Mouse (Mus musculus) forebrain, embryonic 15.5 days (tissue): ENCODE data around the gene Eno3. TPM values are rescaled to one million over a fixed set of nuclear protein-coding genes. Genes with fewer than 3 reads are reported as not detected.

ENCODE experiments used
- ATAC-seq: fragments of 200-750 bp; cut with Nextera tagmentation; replicated peaks from 2 replicates; pipeline ENCODE4 v1.8.0; 2017; ENCODE audit warnings: mild to moderate bottlenecking, moderate TSS enrichment, moderate library complexity
- H3K27ac ChIP-seq: fragments of 300-500 bp; sonication (generic); replicated peaks from 2 replicates; pipeline ENCODE4 v1.5.1; 2015; ENCODE audit warnings: mild to moderate bottlenecking, inconsistent platforms
- H3K27me3 ChIP-seq: fragments of 300-500 bp; sonication (generic); 2 replicates; pipeline ENCODE4 v1.6.1; 2015; ENCODE audit warnings: inconsistent platforms
- H3K36me3 ChIP-seq: fragments of 300-500 bp; sonication (generic); 2 replicates; pipeline ENCODE4 v1.6.1; 2015; ENCODE audit warnings: mild to moderate bottlenecking, inconsistent platforms
- H3K4me1 ChIP-seq: fragments of 300-500 bp; sonication (generic); 2 replicates; pipeline ENCODE4 v1.6.1; 2015; ENCODE audit warnings: inconsistent platforms
- H3K4me2 ChIP-seq: fragments of 300-500 bp; sonication (generic); replicated peaks from 2 replicates; pipeline ENCODE4 v1.6.1; 2015; ENCODE audit warnings: mild to moderate bottlenecking, inconsistent platforms
- H3K4me3 ChIP-seq: fragments of 300-500 bp; sonication (generic); 2 replicates; pipeline ENCODE4 v1.5.1; 2015; ENCODE audit warnings: mild to moderate bottlenecking, inconsistent platforms
- H3K9ac ChIP-seq: fragments of 300-500 bp; sonication (generic); replicated peaks from 2 replicates; pipeline ENCODE4 v1.6.1; 2015; ENCODE audit warnings: mild to moderate bottlenecking, inconsistent platforms
- H3K9me3 ChIP-seq: fragments of 300-500 bp; sonication (generic); 2 replicates; pipeline ENCODE4 v1.6.1; 2016; ENCODE audit warnings: inconsistent platforms
- WGBS: fragments of 180-500 bp; shearing (Covaris S2); methylation state at CpG from one replicate; pipeline ENCODE4 v1.1.7; 2015; ENCODE audit warnings: mixed read lengths; 5-methylcytosine and 5-hydroxymethylcytosine counted together
- polyA plus RNA-seq: library from polyadenylated mRNA; unstranded; fragments of >200 nt; fragmentation: Nextera tagmentation; extraction: Ambion mirVana; gene quantifications from 2 replicates; pipeline ENCODE4 v1.2.1, GENCODE M21; 2015

The Eno3 gene
- polyA plus RNA-seq, 1 experiment from 2014 or later = 8.4 TPM

DNA sequence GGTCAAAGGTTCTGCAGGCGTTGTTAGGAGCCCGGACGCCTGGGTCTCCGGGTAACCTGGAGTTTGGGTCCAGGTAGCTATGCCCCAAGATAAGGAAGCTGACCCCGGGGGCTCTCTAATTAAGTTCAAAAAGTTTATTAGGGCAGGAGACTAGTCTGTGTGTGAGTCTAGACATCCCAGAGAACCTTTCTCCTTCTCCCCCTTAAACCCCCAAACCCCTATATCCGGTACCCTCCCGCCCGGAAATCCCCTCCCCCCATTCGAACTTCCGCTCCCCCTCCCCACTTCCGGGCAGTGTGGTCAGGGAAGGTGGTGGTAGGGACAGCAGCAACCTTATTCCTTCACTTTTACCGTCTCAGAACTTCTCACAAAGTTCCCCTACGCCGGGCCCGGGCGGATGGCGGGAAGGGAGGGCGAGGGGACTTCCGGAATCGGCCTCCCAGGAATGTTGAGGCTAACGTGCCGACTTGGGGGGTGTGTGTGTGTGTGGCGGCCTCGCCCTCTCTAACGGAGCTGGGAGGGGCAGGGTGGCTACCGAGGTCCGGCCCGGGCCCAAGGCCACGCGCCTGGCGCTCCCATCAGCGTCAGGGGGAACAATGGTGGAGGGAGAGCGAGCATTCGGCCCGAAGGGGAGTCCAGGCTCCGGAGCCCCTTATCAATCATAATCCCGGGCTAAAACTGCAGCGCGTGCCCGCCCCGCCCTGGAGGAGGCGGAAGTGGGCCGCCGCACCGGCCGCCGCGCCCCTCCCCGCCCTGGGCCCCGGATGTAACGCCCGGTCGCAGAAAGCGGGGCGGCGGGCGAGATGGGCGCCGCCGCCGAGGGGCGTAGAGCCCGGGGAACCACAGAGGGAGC, 3.4 kb upstream of the Eno3 start:
- H3K4me1 ChIP-seq = peaks cover 54% of the 10 kb centered on the region
- peak overlapping the region; percentile 72 for H3K4me2 ChIP-seq
- no peaks in the 10 kb centered on the region for H3K27me3 ChIP-seq
- no peaks in the 10 kb centered on the region for H3K9me3 ChIP-seq
- peak overlapping the region; percentile 97 for H3K9ac ChIP-seq
- ATAC-seq = peak; percentile 66
- peaks cover 37% of the 10 kb centered on the region for H3K36me3 ChIP-seq
- under 1% methylated on average over 51 of the region's 63 CpGs for WGBS
- H3K4me3 ChIP-seq = peak overlapping the region; percentile 99
- peak overlapping the region; percentile 97 for H3K27ac ChIP-seq

DNA sequence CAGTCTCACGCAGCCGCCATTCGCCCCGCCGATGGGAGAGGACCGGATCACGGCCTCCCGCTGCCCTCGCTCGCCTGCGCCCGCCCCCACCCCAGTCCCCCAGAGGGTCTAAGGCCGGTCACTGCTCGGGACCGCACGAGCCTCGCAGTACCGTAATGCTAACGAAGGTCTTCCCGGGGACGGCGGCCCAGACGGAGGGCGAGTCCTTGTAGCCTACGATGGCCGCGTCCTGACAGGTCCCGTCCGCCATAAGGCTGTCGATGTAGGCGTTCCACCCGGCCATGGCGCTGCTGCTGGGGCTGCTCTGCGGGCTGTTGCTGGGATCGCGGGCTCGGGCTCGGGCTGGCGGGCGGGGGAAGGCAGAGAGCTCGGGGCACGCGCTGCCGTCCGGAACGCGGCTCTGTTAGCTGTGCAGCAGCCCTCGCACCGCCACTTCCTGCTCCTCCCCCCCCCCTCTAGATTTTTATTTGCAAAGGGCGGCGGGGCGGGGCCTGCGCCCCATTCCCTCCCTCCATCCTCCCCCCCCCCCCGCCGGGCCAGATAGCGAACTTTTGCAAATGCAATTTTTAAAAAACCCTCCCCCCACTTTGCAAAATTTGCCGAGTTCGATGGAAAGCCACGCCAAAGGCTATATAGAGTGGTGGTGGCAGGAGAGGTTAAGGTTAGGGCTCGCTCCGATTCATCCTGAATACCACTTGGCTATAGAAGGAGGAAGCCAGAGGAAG, 2.6 kb upstream of the Eno3 start, which contains the start of gene Pfn1:
Gene Pfn1, minus strand, starts transcription at position 447 of the 725 bp plus-strand sequence.
- ATAC-seq = peak; percentile 59
- Histone ChIP-seq H3K4me2 (peak within 1 kb of the TSS; percentile 72), H3K27ac (peak within 1 kb of the TSS; percentile 97), H3K4me1 (peaks cover 46% of the 10 kb centered on the region), H3K4me3 (peak within 1 kb of the TSS; percentile 99), H3K9me3 (no peaks in the 10 kb centered on the region), H3K9ac (peak within 1 kb of the TSS; percentile 97), H3K27me3 (no peaks in the 10 kb centered on the region), H3K36me3 (peaks cover 31% of the 10 kb centered on the region)
- WGBS = under 1% methylated on average over 56 of the region's 61 CpGs

- H3K4me3 ChIP-seq = peak overlapping the region; percentile 99
- H3K4me2 ChIP-seq = peak overlapping the region; percentile 72
- H3K36me3 ChIP-seq = peaks cover 24% of the 10 kb centered on the region
- peak overlapping the region; percentile 97 for H3K9ac ChIP-seq
- under 1% methylated on average over 48 of the region's 48 CpGs for WGBS
- H3K27me3 ChIP-seq = no peaks in the 10 kb centered on the region
- H3K9me3 ChIP-seq = no peaks in the 10 kb centered on the region
- H3K27ac ChIP-seq = peak overlapping the region; percentile 97
- peak; percentile 62 for ATAC-seq
- peaks cover 41% of the 10 kb centered on the region for H3K4me1 ChIP-seq
Measured at GRCm38 (mm10) chr11:70654923-70655570, 2.0 kb upstream of the Eno3 start.

- ATAC-seq = no peak; the same call in 1 of the 2 replicates
- Histone ChIP-seq H3K4me2 (peak overlapping the region; percentile 72), H3K4me1 (peaks cover 41% of the 10 kb centered on the region), H3K9ac (peak overlapping the region; percentile 97), H3K27ac (peak overlapping the region; percentile 97), H3K36me3 (peaks cover 16% of the 10 kb centered on the region), H3K4me3 (peak overlapping the region; percentile 99), H3K27me3 (no peaks in the 10 kb centered on the region), H3K9me3 (no peaks in the 10 kb centered on the region)
- WGBS = under 1% methylated on average over 61 of the region's 61 CpGs
Measured at GRCm38 (mm10) chr11:70655571-70656455, 1.2 kb upstream of the Eno3 start.

GRCm38 (mm10) chr11:70656456-70656927, 510 bp upstream of the Eno3 start:
- H3K4me2 ChIP-seq = peak overlapping the region; percentile 72
- peak overlapping the region; percentile 97; the same call in 1 of the 2 replicates for H3K27ac ChIP-seq
- H3K4me1 ChIP-seq = peaks cover 41% of the 10 kb centered on the region
- H3K9me3 ChIP-seq = no peaks in the 10 kb centered on the region
- H3K36me3 ChIP-seq = peaks cover 9% of the 10 kb centered on the region
- no peaks in the 10 kb centered on the region for H3K27me3 ChIP-seq
- WGBS = 8% methylated on average over 16 of the region's 16 CpGs
- no peak for ATAC-seq
- H3K9ac ChIP-seq = peak overlapping the region; percentile 97
- peak overlapping the region; percentile 99 for H3K4me3 ChIP-seq

- Histone ChIP-seq H3K9ac (no peak overlapping the region), H3K4me2 (no peak overlapping the region), H3K27ac (no peak overlapping the region), H3K4me3 (no peak overlapping the region), H3K36me3 (peaks cover 6% of the 10 kb centered on the region), H3K4me1 (peaks cover 31% of the 10 kb centered on the region), H3K27me3 (no peaks in the 10 kb centered on the region), H3K9me3 (no peaks in the 10 kb centered on the region)
- 70% methylated on average over 6 of the region's 6 CpGs for WGBS
- ATAC-seq = no peak
Measured at GRCm38 (mm10) chr11:70657573-70657972, 571 bp downstream of the Eno3 start.

DNA sequence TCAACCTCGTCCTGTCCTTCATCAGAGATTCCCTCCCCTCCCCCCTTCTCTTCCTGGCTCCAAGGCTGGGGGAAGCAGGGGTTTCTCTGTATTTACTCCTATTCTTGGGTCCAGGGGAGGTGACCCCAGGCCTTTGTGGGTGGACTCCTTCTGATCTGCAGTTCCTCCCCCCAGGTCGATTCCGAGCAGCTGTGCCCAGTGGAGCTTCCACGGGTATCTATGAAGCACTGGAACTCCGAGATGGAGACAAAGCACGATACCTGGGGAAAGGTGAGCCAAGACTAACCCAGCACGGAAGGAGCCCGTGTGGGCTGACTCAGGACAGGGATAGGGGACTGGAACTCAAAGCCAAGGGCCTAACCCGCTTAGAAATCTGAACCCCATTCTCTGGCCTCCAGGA, 989 bp downstream of the Eno3 start:
- ATAC-seq = no peak
- WGBS = 62% methylated on average over 9 of the region's 9 CpGs
- Histone ChIP-seq H3K4me2 (no peak overlapping the region), H3K36me3 (peaks cover 10% of the 10 kb centered on the region), H3K4me1 (peaks cover 27% of the 10 kb centered on the region), H3K9ac (no peak overlapping the region), H3K9me3 (no peaks in the 10 kb centered on the region), H3K4me3 (no peak overlapping the region), H3K27ac (no peak overlapping the region), H3K27me3 (no peaks in the 10 kb centered on the region)

GRCm38 (mm10) chr11:70658521-70658920, 1.5 kb downstream of the Eno3 start:
- Histone ChIP-seq H3K4me3 (no peak overlapping the region), H3K27ac (no peak overlapping the region), H3K36me3 (peaks cover 16% of the 10 kb centered on the region), H3K9me3 (no peaks in the 10 kb centered on the region), H3K4me2 (no peak overlapping the region), H3K9ac (no peak overlapping the region), H3K4me1 (peaks cover 21% of the 10 kb centered on the region), H3K27me3 (no peaks in the 10 kb centered on the region)
- ATAC-seq = no peak
- WGBS = 91% methylated on average over 5 of the region's 5 CpGs

- peaks cover 18% of the 10 kb centered on the region for H3K36me3 ChIP-seq
- 77% methylated on average over 8 of the region's 8 CpGs for WGBS
- H3K27ac ChIP-seq = no peak overlapping the region
- no peak overlapping the region for H3K9ac ChIP-seq
- H3K9me3 ChIP-seq = no peaks in the 10 kb centered on the region
- no peak overlapping the region for H3K4me2 ChIP-seq
- H3K4me1 ChIP-seq = peaks cover 21% of the 10 kb centered on the region
- no peaks in the 10 kb centered on the region for H3K27me3 ChIP-seq
- no peak for ATAC-seq
- H3K4me3 ChIP-seq = no peak overlapping the region
Measured at GRCm38 (mm10) chr11:70658942-70659341, 1.9 kb downstream of the Eno3 start.

- 93% methylated on average over 8 of the region's 8 CpGs for WGBS
- no peaks in the 10 kb centered on the region for H3K9me3 ChIP-seq
- no peak overlapping the region for H3K9ac ChIP-seq
- H3K27me3 ChIP-seq = no peaks in the 10 kb centered on the region
- no peak for ATAC-seq
- H3K4me3 ChIP-seq = no peak overlapping the region
- H3K4me1 ChIP-seq = peaks cover 15% of the 10 kb centered on the region
- H3K27ac ChIP-seq = no peak overlapping the region
- peaks cover 32% of the 10 kb centered on the region for H3K36me3 ChIP-seq
- no peak overlapping the region for H3K4me2 ChIP-seq
Measured at GRCm38 (mm10) chr11:70660571-70660970, 3.6 kb downstream of the Eno3 start.

DNA sequence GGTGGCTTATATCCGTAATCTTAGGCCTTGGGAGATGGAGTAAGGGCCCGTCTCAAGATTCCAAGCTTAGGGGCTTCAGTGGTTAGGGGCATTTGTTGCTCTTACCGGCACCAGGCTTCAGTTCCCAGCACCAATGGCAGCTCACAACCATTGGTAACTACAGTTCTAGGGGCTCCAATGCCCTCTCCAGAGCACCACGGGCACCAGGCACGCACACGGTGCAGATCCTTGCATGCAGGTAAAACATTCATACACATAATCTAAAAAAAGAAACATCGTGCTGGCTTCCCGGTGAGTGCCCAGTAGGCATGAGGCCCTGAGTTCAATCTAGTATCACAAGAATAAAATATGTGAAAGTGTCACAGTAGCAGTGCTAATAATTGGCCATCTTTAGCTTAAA, 6.1 kb downstream of the Eno3 start:
- Histone ChIP-seq H3K27ac (no peak overlapping the region), H3K27me3 (no peaks in the 10 kb centered on the region), H3K4me2 (no peak overlapping the region), H3K4me3 (no peak overlapping the region), H3K9me3 (no peaks in the 10 kb centered on the region), H3K9ac (no peak overlapping the region), H3K36me3 (peaks cover 32% of the 10 kb centered on the region), H3K4me1 (peaks cover 11% of the 10 kb centered on the region)
- 84% methylated on average over 8 of the region's 8 CpGs for WGBS
- no peak for ATAC-seq
